Mouse (Mus musculus) ovary, adult 18-20 months (tissue): ENCODE measurements around the gene Ppp4r3a.

Source experiments
- DNase-seq: peaks from one replicate; pipeline ENCODE4 v3.0.0; 2022; ENCODE audit warnings: low spot score, mixed read lengths

Ppp4r3a gene

DNA sequence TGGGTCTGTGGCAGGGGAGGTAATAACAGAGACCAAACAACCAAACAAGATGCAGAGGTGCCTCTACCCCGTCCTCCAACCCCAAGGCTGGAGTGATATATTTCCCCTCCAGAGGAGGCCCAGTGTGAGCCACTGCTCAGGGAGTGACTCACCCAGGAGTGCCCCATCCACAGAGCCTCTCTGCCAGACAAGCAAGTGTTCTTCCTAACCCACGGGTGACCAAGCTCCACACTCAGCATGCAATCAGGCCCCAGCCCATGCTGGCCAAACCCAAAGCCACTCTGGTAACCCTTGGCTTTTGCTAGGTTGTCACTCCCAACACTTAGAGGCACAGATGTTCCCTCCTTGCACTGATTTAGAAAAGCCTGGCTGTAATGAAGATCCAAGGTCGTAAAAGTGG is 90.4 kb downstream of the Ppp4r3a start:
- DNase-seq: no peak

DNA sequence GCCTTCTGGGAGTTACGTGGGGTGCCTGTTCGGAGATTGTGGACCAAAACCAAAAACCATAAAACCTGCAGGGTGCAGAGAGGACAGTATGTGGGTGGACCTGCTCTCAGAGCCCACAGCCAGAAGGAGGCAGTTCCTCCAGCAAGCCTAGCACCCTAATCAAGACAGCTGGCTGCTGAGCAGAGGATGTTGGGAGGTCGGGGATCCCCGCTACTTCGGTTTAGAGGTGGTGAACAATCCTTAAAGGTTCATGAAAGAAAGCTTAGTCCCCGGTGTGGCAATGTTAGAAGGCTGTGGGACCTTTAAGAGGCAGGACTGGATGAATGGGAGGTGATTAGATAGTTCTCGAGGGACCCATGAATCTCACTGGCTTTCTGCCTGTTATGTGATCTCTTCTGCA is 91.0 kb downstream of the Ppp4r3a start:
- no peak for DNase-seq

DNA sequence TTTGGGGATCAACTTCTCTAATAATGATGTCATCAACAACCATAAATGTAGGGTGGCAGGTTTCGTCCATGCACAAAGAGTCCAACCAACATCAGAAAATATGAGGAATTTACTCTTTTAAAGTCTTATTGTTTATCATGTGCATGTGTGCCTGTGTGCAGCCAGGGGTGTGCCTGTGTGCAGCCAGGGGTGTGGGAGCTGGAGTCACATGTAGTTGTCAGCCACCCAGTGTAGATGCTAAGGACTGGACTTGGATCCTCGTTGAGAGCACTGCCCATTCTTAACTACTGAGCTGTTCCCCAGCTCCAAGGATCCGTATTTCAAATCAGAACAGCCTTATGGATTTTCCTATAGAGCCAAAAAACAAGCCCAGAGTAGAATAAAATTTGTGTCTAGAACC is 92.4 kb downstream of the Ppp4r3a start:
- no peak for DNase-seq

DNA sequence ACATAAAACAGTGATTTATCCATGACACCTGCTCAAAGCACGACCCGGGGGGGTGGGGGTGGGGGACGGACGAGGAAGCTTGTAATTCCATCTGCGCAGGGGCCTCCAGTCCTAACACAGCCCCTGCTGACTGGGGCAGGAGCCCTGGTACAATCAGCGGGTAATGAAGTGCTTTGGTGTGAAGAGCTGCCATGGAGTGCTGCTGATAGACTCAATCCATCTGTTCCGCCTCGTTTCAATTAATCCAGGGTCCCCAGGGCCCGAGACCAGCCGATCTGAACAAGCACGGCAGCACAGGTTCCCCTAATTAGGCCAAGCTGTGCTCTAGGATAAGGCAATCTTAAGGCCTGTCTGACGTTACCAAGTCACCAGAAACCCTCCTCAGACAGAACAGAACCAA is 93.2 kb downstream of the Ppp4r3a start:
- DNase-seq: no peak

DNA sequence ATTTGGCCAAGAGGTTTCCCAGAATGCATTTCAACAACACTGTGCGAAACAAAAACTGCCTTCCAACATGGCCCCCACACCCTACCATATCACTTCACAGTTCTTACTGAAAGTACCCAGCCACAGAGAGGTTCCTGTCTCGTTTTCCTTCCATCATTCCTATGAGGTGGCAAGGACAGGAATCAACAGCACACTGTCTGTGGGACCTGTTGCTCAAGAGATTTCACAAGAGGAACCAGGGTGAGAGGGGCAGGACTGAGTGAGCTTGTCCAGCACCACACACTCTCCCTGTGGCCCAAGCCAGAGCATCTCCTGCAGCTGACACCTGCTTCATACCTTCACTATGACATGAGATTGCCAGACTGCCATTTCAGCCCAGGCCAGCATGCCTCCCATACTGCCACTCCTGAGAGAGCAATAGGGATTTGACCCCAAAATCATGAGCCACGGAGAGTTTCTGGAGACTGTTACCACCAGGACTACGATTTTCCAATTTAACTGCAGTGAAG is 93.7 kb downstream of the Ppp4r3a start:
- DNase-seq: no peak
